Mouse (Mus musculus) hindbrain, postnatal 0 days (tissue): ENCODE results near the gene Cdc27. TPM values are rescaled to one million over a fixed set of nuclear protein-coding genes. Genes with fewer than 3 reads are reported as not detected.

Experiments used
- ATAC-seq: fragments of 200-750 bp; cut with Nextera tagmentation; 2 replicates; pipeline ENCODE4 v1.8.0; 2017; ENCODE audit warnings: mild to moderate bottlenecking, moderate TSS enrichment, moderate library complexity
- DNase-seq: peaks from one replicate; pipeline ENCODE4 v3.0.0-alpha.2; 2015; ENCODE audit warnings: low spot score
- H3K27ac ChIP-seq: fragments of 300-500 bp; sonication (generic); 2 replicates; pipeline ENCODE4 v1.5.1; 2014; ENCODE audit warnings: mild to moderate bottlenecking
- H3K27me3 ChIP-seq: fragments of 300-500 bp; sonication (generic); 2 replicates; pipeline ENCODE4 v1.6.1; 2014; ENCODE audit warnings: low read length, mixed read lengths; ENCODE audit not compliant: insufficient read depth
- H3K36me3 ChIP-seq: fragments of 300-500 bp; sonication (generic); 2 replicates; pipeline ENCODE4 v1.6.1; 2014; ENCODE audit warnings: low read length, mixed read lengths; ENCODE audit not compliant: insufficient read depth
- H3K4me1 ChIP-seq: fragments of 300-500 bp; sonication (generic); 2 replicates; pipeline ENCODE4 v1.6.1; 2014; ENCODE audit warnings: antibody characterized with exemption, low read length, mixed read lengths; ENCODE audit not compliant: insufficient read depth
- H3K4me2 ChIP-seq: fragments of 300-500 bp; sonication (generic); 2 replicates; pipeline ENCODE4 v1.6.1; 2014; ENCODE audit warnings: low read depth, mild to moderate bottlenecking, low read length, moderate library complexity, mixed read lengths
- H3K4me3 ChIP-seq: fragments of 300-500 bp; sonication (generic); 2 replicates; pipeline ENCODE4 v1.5.1; 2014; ENCODE audit warnings: low read length
- H3K9ac ChIP-seq: fragments of 300-500 bp; sonication (generic); replicated peaks from 2 replicates; pipeline ENCODE4 v1.6.1; 2014; ENCODE audit warnings: mild to moderate bottlenecking, low read length, moderate library complexity, mixed read lengths
- H3K9me3 ChIP-seq: fragments of 300-500 bp; sonication (generic); 2 replicates; pipeline ENCODE4 v1.6.1; 2016; ENCODE audit warnings: low read length, mixed read lengths
- CTCF ChIP-seq: IDR thresholded peaks from 2 replicates; pipeline ENCODE4 v1.5.1; 2016; ENCODE audit warnings: antibody characterized with exemption, control low read depth, low read depth
- WGBS: fragments of 180-500 bp; shearing (Covaris S2); extraction: QIAGEN DNeasy Blood & Tissue Kit; methylation state at CpG from one replicate; pipeline ENCODE4 v1.1.7; 2014; 5-methylcytosine and 5-hydroxymethylcytosine counted together
- polyA plus RNA-seq: library from polyadenylated mRNA; unstranded; fragments of >200 nt; fragmentation: Nextera tagmentation; extraction: Ambion mirVana; gene quantifications from 2 replicates; pipeline ENCODE4 v1.2.1, GENCODE M21; 2015
- total RNA-seq: library from RNA; depleted of rRNA; stranded (reverse); fragments of >200 nt; gene quantifications from 2 replicates; pipeline ENCODE4 v1.2.3, GENCODE M21; 2014

Cdc27 gene
- total and polyA plus RNA-seq, 2 experiments from 2014 or later = 23.8 to 39.1 TPM

DNA sequence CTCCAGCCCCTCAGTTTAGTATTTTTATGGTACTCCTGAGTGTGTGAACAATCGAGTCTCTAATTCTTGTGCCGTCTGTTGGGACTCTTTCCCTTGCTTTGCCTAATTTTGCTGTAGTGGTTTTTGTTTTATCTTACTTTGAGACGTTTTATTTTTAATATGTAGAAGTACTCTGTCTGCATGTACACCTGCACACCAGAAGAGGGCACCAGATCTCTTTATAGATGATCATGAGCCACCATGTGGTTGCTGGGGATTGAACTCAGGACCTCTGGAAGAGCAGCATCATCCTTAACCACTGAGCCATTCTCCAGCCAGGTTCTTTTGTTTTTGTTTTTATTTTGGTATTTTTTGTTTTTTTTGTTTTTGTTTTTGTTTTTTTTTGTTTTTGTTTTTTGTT lies 62.1 kb downstream of the Cdc27 start:
- 89% methylated on average over 3 of the region's 3 CpGs for WGBS
- Histone ChIP-seq H3K4me1 (no peaks in the 10 kb centered on the region), H3K36me3 (no peaks in the 10 kb centered on the region), H3K27me3 (no peaks in the 10 kb centered on the region), H3K27ac (no peak overlapping the region), H3K4me2 (no peak overlapping the region), H3K4me3 (no peak overlapping the region), H3K9me3 (no peaks in the 10 kb centered on the region), H3K9ac (no peak overlapping the region)
- ATAC-seq (no peak), DNase-seq (no peak)
- no peak for TF ChIP-seq CTCF

DNA sequence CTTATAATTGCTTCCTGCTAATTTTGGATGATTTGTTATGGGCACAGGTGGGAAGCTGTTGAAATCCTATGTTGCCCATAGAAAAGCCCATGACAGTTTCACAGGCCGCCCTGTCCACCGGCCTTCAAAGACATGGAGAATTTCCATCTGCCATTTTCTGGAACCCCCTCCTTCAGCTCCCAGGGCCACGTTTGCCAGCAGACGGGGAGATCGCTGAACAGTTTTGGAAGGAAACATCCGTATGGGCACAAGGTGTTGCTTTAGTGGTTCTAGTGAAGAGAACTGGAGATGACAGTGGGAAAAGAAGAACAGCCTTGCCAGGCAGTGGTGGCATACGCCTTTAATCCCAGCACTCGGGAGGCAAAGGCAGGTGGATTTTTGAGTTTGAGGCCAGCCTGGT lies 68.4 kb downstream of the Cdc27 start:
- Histone ChIP-seq H3K4me3 (no peak overlapping the region), H3K36me3 (no peaks in the 10 kb centered on the region), H3K4me1 (no peaks in the 10 kb centered on the region), H3K9me3 (no peaks in the 10 kb centered on the region), H3K4me2 (no peak overlapping the region), H3K9ac (no peak overlapping the region), H3K27me3 (no peaks in the 10 kb centered on the region), H3K27ac (no peak overlapping the region)
- DNase-seq (no peak), ATAC-seq (no peak)
- no peak for TF ChIP-seq CTCF
- 89% methylated on average over 8 of the region's 8 CpGs for WGBS

DNA sequence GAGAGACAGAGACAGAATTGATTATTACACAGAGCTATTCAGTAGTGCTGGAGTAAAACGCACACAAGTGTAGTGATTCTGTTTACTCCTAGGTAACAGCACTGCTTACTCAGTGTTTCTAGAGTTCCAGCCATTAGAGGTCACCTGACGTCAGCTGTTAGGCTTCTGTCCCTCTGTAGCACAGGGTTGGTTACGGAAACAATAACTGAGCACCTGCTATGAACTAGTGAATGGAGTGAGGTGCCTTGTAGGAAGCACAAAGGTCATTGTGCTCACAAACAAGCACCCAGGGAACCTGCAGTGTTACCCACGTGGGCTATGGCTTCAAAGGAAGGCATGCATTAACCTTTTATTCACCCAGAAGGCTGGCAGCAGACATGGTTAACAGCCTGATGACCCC lies 70.9 kb downstream of the Cdc27 start:
- DNase-seq (no peak), ATAC-seq (no peak)
- no peaks in the 10 kb centered on the region for H3K27me3 ChIP-seq
- no peak overlapping the region for H3K4me3 ChIP-seq
- no peak for TF ChIP-seq CTCF
- H3K9ac ChIP-seq = no peak overlapping the region
- H3K9me3 ChIP-seq = no peaks in the 10 kb centered on the region
- no peak overlapping the region for H3K4me2 ChIP-seq
- 65% methylated on average over 4 of the region's 4 CpGs for WGBS
- H3K27ac ChIP-seq = no peak overlapping the region
- no peaks in the 10 kb centered on the region for H3K36me3 ChIP-seq
- no peaks in the 10 kb centered on the region for H3K4me1 ChIP-seq

DNA sequence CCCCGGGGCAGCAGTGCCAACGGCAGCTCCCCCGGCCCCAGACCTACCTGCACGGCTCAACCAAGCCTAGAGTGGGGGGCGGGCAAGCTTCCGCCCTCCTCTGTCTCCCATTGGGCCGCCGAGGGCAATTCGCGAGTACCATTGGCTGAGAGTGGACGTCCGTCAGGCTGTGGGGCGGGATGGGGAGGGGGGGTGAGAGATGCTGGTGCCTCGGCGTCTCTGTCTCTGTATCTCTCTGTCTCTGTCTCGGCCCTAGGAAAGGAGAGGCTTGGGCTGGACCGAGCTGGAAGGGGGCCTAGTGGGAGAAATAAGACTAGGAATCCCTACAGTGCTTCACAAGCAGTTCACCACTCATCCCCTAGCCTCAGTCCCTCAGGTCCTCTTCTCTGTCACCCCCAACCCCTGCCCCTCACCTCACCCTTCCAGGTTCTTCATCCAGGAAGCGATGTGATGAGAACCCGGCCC lies 81.0 kb downstream of the Cdc27 start:
- WGBS = under 1% methylated on average over 19 of the region's 19 CpGs
- H3K9me3 ChIP-seq = no peaks in the 10 kb centered on the region
- peak overlapping the region; percentile 27 for H3K27ac ChIP-seq
- H3K9ac ChIP-seq = peak overlapping the region; percentile 94
- ATAC-seq (peak; percentile 100), DNase-seq (peak; percentile 96)
- H3K36me3 ChIP-seq = no peaks in the 10 kb centered on the region
- peak overlapping the region; percentile 98 for H3K4me3 ChIP-seq
- H3K27me3 ChIP-seq = no peaks in the 10 kb centered on the region
- no peaks in the 10 kb centered on the region for H3K4me1 ChIP-seq
- TF ChIP-seq CTCF = no peak
- H3K4me2 ChIP-seq = peak overlapping the region; percentile 55

DNA sequence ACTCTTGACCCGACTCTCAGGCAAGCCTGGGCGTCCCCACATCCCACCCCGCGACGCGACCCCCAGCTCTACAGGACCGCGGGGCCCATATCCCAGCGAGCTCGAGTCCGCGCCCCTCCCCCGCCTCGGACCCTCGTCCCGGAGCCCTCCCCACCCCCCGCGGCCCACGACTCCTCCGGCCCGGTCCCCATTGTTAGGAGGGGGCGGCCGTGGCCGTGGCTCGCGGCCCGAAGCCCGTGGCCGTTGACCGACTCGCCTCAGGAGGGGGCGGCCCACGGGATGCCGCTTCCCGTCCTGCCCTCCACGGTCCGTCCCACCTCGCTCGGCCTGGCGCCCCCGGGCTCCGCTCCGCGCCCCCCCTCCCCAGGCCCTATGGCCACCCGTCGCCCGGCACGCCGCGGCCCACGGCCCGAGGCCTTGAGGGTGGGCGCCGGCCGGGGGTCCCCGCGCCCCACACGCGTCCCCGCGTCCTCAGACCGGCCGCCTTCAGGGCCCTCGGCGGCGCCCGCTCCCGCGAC lies 81.6 kb downstream of the Cdc27 start, which contains the start of gene Kansl1:
Gene Kansl1, minus strand, starts transcription at position 111 of the 518 bp plus-strand sequence.
- peak; percentile 79 for ATAC-seq
- Histone ChIP-seq H3K27ac (peak within 1 kb of the TSS; percentile 27), H3K4me2 (peak within 1 kb of the TSS; percentile 55), H3K27me3 (no peaks in the 10 kb centered on the region), H3K9ac (peak within 1 kb of the TSS; percentile 94), H3K9me3 (no peaks in the 10 kb centered on the region), H3K4me3 (peak within 1 kb of the TSS; percentile 98), H3K36me3 (no peaks in the 10 kb centered on the region), H3K4me1 (no peaks in the 10 kb centered on the region)
- WGBS = under 1% methylated on average over 61 of the region's 69 CpGs
- DNase-seq = peak; percentile 34
- no peak for TF ChIP-seq CTCF

DNA sequence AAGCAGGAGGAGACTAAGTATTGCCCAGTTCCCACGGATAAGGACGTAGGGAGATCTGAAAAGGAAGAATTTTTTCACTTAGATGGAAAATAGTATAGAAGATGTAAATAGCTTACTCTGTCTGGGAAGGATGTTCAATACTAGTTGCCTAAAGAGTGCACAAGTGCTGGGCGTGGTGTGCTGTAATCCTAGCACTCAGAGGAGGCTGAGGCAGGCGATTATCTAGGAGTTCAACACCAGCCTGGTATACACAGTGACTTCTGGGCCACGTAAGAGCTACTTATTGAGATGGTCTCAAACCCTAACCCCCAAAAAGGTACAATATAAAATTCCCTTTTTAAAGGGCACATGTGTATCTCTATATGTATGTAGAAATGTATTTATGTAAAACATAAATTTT lies 82.7 kb downstream of the Cdc27 start:
- Histone ChIP-seq H3K4me3 (no peak overlapping the region), H3K36me3 (no peaks in the 10 kb centered on the region), H3K4me1 (no peaks in the 10 kb centered on the region), H3K4me2 (peak overlapping the region; percentile 19; the same call in 1 of the 2 replicates), H3K9ac (no peak overlapping the region), H3K27ac (no peak overlapping the region), H3K9me3 (no peaks in the 10 kb centered on the region), H3K27me3 (no peaks in the 10 kb centered on the region)
- 80% methylated on average over 5 of the region's 5 CpGs for WGBS
- ATAC-seq = no peak
- TF ChIP-seq CTCF = no peak
- no peak for DNase-seq

DNA sequence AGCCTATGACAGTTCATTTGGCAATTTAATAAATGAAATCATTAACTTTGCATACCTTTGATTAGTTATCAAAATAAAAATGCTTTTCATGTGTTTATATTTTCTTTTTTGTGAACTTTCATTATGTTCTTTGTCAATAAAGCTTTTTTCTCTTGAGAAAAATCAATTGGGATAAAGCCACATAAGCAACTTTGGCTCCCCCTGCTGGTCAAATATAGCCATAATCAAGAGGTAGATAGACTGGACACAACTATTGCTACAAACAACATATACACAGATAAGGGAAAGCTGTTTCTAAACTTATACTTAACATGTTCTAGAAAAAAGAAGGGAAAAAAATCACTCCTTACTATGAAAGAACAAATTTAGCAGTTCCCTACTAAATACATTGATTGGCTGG lies 88.9 kb downstream of the Cdc27 start:
- peak; percentile 80 for TF ChIP-seq CTCF
- no peaks in the 10 kb centered on the region for H3K4me1 ChIP-seq
- H3K27ac ChIP-seq = no peak overlapping the region
- DNase-seq = peak; percentile 91
- no peaks in the 10 kb centered on the region for H3K36me3 ChIP-seq
- no peaks in the 10 kb centered on the region for H3K27me3 ChIP-seq
- no peaks in the 10 kb centered on the region for H3K9me3 ChIP-seq
- ATAC-seq = no peak
- no peak overlapping the region for H3K9ac ChIP-seq
- H3K4me3 ChIP-seq = no peak overlapping the region
- no peak overlapping the region for H3K4me2 ChIP-seq
